Mouse (Mus musculus) embryo, embryonic 11 days (tissue): ENCODE measurements around the gene Zfp830.

Source experiments
- DNase-seq: peaks from one replicate; pipeline ENCODE4 v3.0.0-alpha.2; 2015

The Zfp830 gene

DNA sequence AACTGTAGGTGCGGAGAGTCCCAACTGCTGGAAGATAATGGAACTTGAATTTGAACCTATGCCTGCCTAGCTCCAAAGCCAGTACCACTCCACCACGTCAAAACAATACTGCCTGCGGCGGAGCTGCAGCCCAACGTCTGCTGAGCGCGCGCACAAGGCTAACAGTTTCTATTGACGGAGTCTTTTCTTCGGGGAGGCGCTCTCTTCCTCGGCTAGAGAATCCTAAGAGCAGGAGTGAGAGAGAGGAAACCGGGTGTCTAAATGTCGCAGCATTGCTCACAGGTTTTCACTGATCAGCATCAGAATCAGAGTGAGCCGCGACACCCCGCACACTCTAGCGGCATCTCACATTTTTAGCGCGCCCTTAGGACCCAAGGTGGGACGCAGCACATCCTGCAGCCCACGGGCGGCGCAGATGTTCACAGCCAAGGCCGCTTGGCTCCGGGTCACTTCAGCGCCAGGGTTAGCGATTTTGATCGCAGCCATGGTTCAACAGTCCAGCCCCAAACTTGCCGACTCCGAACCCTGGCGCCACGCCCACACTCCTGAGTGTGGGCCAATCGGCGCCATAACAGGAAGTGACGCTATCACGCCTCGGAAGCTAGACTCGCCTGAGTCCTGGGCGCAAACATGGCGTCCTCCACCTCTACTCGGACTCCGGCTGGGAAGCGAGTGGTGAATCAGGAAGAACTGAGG, at the start of gene Zfp830, which contains the start of gene Cct6b:
TSS of gene Zfp830 (plus strand) at position 604 of the 696 bp plus-strand sequence.
TSS of gene Cct6b (minus strand) at position 580 of the 696 bp plus-strand sequence.
- DNase-seq = peak; percentile 99

DNA sequence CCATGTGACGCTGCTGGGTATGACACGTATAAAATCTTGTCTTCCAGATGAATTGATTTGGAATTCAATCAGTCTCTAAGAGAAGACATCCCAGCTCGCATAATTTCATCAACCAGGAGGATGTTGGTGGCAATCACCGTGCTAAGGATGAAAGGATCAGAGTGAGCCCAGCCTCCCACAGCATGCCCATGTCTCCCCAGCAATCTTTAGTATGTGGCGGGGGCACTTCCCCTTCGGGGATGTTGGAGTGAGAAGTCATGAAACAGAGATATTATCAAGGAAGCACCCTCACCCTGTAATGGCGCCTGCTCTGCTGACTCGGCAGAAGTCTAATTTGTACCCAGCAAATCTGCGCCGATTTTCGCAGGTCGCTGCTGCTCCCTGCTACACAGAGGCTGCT, 44.9 kb upstream of the Zfp830 start:
- no peak for DNase-seq

DNA sequence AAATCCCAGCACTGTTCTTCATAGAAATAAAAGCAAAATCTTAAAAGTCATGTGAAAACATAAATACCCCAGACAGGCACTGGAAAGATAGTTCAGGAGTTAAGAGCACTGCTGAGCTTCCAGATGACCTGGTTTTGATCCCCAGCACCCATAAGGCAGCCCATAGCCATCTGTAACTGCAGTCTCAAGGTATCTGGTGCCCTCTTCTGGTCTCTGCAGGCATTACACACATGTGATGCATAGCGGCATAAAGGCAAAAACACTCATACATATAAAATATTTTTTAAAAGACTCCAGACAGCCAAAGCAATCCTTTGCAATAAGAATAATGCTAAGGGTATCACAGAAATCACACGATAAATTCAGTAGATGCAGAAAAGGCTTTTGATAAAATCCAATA, 37.3 kb upstream of the Zfp830 start:
- DNase-seq = no peak

DNA sequence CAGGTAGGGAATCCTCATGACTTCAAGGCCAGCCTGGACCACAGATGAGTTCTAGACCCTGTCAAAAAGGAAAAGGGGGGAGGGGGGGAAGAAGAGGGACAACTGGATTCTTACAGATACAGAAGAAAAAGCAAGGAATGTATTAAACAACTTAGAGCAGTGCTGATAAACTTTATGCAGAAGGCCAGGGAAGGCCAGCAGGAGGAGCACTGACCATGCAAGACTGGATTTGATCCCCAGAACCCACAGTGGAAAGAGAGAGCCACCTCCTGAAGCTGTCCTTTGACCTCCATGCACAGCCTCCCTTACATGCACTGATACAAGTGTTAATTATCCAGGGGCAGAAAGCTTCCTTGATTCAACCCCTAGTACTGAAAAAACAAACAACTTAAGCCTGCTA, 29.9 kb upstream of the Zfp830 start:
- DNase-seq = no peak

DNA sequence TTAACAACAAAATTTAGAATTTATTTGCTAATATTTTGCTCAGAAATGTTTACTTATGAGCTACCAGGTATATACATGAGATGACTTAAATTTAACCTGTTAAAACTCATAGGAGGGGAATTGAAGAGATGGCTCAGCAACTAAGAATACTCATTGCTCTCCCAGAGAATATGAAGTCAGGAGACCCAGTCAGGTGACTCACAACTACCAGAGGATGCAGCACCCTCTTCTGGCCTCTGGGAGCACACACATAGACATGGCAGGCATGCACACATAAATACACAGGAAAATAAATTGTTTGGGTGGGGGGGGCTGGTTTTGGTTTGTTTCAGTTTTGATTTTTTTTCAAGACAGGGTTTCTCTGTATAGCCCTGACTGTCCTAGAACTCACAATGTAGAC, 25.1 kb upstream of the Zfp830 start:
- no peak for DNase-seq

DNA sequence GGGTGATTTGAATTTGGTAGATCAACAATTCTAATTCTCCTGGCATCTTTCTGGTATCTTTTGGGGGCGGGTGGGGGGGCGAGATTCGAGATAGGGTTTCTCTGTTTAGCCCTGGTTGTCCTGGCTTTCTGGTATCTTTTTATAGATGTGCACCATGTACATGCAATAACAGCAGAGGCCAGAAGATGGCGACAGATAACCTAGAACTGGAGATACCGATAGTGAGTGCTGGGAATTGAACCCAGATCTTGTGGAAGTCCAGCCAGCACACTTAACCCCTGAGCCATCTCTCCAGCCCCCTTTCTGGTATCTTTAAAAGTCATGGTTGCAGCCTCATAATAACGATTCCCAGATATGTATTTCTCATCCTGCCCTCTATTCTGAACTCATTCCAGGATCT, 18.0 kb upstream of the Zfp830 start:
- DNase-seq = peak; percentile 23

DNA sequence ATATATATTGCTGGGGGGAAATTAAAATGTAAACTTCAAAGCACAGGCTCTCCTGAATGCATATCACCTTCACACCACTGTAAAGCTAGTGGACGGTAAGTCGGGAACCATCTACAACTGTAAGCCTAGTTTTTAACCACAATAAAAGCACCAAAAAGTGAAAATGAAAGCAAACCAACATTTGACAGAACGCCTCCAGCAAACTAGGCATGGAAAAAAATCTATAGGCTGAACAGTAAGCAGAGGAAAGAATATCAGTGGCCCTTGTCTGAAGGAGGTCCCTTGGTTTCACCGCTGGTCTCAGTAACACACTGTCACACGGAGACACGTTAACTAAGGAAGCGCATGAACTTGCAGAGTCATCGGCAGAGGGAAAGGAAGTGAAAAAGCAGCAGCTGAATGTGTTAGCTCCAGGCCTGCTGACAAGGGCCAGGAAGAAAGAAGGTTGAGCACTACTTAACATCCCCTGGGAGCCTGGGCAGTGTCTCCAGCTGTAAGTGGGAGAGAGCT, 17.2 kb upstream of the Zfp830 start:
- no peak for DNase-seq

DNA sequence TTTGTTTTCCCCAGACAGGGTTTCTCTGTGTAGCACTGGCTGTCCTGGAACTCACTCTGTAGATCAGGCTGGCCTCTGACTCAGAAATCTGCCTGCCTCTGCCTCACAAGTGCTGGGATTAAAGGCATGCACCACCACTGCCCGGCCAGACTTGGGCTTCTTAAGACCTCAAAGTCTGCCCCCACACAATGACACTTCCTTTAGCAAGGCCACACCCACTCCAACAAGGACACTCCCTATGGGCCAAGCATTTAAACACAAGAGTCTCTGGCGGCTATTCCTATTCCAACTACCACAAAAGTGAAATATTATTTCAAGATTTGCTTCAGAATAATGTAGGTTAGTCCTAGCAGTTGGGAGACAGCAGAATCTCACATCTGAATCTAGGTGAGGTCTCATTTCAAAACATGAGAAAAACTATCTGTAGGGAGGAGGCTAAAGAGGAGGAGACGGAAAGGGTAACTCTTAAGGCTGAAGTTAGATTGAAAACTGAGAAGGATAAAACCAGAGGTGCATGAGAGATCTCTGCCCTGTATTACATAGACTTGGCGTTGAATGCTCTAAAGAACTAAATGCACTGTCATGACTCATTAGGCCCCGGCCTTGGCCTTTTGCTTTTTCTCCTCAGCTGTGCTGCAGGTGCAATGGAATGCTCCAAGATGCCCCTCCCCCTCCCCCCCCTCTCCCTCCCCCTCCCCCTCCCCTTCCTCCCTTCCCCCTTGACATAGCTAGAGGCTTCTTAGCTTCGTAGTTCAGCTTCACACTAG, 11.6 kb upstream of the Zfp830 start:
- no peak for DNase-seq

DNA sequence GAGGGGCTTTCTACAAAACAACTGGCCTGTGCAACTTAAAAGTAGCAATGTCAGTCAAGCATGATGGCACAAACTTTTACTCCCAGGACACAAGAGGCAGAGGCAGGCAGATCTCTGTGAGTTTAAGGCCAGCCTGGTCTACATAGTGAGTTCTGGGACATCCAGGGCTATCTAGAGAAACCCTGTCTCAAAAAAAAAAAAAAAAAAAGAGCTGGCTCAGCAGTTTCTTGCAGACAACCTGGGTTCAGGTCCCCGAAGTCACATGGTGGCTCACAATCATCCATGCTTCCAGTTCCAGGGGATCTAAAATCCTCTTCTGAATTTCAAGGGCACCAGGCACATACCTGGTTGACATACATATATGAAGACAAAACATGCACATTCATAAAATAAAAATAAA, 8.2 kb upstream of the Zfp830 start:
- no peak for DNase-seq

DNA sequence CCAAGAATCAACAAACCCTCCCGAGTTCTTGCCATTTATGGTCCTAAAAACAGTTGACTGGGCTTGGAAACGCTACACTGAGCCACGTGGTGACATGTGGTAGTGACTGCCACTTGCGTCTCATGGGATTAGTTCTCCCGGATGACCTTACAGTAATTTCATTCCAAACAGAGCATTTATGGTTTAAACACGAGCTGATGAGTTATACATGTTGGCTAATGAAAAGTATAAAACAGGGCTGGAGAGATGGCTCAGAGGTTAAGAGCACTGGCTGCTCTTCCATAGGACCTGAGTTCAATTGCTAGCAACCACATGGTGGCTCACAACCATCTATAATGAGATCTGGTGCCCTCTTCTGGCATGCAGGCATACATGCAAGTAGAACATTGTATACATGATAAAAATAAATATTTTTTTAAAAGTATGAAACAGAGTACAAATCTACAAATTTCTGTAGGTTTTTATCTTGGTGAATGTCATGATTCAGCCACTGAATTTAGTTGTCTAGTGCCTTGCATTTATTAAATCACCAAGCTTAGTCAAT, 1.8 kb upstream of the Zfp830 start:
- DNase-seq = no peak

DNA sequence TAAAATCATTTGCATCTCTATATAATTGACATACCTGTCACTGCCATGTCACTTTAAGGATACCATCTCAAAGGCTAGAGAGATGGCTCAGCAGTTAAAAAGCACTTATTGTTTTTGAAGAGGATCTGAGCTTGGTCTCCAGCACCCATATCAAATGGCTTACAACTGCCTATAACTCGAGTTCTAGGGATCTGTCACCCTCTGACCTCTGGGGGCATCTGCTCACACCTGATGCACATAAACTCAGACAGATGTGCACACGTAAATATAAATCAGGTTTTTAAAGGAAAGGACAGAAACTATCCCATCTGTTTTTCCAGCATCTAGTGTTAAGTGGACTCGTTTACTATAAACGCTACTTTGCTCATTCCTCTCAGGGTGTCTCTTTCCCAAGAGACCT, 884 bp upstream of the Zfp830 start:
- DNase-seq = no peak

DNA sequence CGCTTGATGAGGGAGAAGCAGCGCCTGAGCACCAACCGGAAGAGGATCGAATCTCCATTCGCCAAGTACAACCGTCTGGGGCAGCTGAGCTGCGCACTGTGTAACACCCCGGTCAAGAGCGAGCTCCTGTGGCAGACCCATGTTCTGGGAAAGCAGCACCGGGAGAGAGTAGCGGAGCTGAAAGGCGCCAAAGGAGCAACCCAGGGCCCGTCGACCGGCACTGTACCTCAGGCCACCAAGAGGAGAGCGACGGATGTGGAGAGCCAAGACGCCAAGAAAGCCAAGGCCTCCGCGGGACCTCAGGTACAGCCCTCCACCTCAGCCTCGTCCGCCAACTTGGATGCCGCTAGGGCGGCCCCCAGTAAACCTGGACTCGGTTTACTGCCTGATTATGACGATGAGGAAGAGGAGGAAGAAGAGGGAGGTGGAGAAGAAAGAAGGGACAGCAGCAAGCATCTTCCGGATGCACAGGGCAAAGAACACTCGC, 336 bp downstream of the Zfp830 start:
- no peak for DNase-seq

DNA sequence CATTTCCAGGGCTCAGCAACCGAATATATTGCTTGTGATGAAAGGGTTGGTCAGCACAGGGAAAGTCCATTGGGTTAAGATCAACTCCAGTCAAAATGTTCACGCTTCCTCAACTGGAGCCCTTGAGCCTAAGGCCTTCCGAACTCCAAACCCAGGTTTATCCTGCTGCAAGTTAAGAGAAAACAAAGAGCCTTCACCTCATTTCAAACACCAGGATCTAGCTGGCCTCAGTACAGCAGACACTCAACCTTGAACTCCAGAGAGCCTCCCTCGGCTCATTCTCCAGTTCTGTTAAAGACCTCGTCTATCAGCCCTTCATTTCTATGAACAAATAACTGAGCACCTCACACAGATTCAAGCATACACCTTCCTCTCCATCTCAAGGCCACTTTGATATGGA, 16.0 kb downstream of the Zfp830 start:
- peak; percentile 1 for DNase-seq

DNA sequence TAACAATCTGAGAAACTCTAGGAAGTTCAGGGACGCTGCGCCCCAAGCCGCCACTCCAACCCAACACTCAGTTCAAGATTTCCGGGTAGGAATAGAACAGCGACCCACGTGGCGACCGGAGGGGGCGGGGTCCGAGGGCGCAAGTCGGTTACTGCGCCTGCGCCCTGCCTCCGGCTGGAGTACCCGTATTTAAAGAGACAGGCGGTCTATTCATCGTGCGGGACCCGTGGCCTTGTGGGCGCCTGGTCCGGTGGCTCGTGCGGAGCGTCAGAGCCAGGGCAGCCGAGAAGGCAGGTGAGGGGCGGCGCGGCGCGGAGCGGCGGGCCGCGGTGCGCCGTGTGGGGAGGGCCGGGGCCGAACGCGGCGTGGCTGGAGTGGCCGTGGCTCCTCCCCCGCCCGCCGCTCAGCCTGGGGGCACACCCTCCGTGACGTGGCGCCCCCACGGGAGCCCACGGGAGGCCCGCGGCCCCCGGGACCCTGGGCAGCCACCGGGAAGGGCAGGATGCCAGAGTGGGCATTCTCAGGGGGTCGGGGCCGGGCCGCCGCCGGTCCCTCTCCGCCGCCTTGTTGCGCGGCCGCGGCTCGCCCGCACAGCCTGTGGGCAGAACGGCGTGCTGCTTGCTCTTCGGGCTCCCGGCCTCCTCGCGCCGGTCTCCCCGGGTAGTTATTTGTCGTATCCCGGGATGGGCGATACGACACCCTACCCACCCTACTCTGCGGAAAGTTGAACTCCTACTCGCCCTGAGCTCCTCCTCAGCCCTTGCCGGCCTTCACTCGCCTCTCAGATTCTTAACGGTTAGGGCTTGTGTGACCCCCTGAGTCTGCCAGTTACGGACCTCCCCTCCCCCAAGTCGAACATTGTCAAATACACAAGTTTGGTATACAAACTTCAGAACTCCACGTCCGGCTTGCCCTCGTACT, 17.1 kb downstream of the Zfp830 start, which contains the start of gene Lig3:
TSS of gene Lig3 (plus strand) at position 126 of the 921 bp plus-strand sequence.
- peak; percentile 97 for DNase-seq

DNA sequence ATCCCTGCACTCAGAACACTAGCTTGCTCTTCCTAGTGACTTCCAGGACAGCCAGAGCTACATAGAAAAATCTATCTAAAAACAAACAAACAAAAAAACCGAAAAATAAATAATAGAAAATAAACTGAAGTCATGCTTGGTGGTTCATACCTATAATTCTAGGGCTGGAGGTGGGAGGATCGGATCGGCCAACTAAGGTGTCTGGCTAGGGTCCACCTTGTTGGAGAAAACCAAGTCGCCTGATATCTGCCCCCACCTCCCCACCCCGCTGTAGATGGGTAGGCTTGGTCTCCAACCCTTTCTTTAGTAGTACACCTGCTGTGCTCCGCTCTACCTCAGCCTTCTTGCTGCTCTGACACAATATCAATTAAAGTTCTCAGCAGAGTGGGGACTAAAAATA, 18.1 kb downstream of the Zfp830 start:
- DNase-seq = no peak

DNA sequence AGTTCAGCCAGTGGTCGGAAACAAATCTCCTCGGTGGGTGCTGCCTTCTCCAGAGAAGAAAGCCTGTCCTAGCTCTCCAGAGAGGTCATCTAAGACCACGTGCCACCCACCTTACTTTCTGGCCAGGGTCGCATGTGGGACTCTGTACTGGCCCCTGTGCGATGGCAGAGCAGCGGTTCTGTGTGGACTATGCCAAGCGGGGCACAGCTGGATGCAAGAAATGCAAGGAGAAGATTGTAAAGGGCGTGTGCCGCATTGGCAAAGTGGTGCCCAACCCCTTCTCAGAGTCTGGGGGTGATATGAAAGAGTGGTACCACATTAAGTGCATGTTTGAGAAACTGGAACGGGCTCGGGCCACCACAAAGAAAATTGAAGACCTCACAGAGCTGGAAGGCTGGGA, 19.3 kb downstream of the Zfp830 start:
- DNase-seq = no peak

DNA sequence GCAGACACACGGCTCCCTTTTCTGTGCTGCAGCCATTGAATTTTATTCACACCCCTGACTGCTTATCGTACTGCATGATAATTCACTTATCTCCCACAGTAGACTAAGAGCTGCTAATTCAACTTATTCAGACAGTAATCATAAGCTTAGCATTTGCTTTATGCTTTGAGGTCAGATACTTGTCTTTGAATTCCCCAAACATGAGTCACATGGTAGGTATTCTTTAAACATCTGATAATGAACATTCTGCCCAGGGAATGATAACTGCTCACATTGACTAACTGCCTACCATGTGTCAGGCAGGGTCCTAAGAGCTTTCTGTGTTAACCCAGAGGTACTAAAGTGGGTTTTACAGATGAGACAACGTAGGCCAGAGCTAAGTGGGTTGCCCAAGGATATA, 42.5 kb downstream of the Zfp830 start:
- no peak for DNase-seq

DNA sequence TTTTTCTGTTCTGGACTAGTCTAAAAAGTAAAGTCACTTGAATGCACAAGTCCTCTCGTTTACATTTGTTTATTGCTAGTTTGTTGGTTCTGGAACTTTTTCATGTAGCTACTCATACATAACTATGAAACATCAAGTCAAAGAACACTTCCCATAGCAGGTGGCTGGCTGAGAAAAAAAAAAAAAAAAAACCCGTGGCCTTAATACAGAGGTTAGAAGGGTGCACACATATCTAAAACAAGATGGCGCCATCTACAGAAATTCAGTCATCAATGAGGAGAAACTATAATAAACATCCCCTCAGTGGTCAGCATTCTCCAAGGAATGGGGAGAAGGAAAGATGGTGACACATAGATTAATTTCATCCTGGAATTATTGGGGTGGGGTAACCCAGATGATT, 43.2 kb downstream of the Zfp830 start:
- DNase-seq = no peak

DNA sequence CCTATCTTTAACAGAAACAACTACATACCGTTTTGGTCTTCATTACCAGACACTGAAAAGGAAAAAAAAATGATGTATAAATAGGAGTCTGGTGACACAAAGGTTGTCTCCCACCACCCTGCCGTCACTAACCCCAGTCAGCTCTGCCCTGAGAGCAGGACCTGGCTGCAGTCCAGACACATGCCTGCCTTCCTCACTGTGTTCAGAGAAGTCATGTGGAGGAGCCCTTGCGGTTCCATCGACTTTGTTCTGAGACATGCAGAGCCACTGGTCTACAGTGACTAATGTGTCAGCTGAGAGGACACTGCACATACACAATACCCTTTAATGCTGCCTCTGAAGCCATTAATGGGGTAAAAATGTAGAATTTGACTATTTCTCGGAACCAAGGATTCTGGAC, 44.3 kb downstream of the Zfp830 start:
- DNase-seq = no peak
